Mouse (Mus musculus): ENCODE measurements at regions not wholly inside any gene's neighbourhood (a gene's known extent, or its start where the extent isn't known, plus 50 kb on each side); places are given as distances from the start of the nearest gene placed in this dataset.

DNA sequence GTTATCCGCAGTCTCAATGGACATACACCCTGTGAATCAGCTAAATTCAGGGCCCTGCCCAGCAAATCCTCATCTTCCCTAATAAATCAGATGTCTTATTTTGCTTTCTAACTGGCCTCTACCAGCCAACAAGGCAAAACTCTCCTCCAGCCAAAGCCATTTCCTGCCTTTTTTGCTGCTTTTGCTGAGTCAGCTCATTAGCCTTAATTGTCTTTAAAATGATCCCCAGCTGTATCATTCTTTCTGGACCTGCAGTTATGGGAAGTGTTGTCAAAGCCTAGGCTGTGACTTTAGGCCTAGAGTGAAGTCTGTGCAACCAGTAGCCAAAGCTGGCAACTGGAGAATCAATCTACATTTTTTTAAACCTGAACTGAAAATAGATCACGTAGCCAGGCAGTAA, 81.4 kb downstream of the Mtpn start:
- intact Hi-C loops (cut with DNase I): no loop called here
- no peak for DNase-seq

- intact Hi-C loops (cut with DNase I): no loop called here
- no peak for DNase-seq
These were observed 94.7 kb downstream of the Mtpn start for GRCm38 (mm10) chr6:35445007-35445406.

DNA sequence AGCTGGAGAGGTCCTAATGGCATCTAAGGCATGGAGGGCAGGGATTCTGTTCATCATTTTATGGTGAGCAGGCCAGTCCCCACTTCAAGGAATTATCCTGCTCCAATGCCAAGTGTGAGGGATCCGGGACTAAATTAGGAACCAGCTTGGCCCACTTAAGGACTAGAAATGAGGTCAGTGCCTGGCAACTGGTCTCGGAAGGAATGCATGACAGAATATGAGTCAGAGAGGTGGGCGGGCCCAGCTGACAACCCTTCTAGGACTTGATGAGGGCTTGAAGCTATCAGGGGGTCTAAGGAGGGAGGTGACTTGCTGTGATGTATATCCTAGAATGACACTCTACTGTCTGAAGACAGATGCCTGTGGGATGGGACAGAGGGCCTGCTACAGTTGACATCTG, 100.4 kb upstream of the Fam180a start:
- peak; percentile 16 to 34 for DNase-seq
- intact Hi-C loops (cut with DNase I): no loop called here

DNA sequence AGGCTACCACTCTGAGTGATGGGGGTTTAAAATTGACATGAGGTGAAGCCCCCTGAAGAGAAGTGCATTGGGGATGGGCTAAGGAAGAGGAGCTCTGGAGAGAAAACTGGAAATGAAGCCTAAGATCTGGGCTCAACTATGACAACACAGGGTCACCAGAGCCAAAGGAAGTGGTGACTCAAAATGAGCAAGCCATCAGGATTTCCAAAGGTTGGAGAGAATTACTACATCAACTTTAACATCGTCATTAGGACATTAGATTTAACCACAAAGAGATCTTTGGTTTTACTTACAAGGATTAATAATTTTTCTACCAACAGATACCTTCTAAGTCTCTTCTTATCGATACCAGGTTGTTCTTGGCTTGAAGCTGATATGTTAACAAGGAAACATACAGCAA, 98.6 kb upstream of the Fam180a start:
- no peak for DNase-seq
- intact Hi-C loops (cut with DNase I): no loop called here

- DNase-seq: no peak
- intact Hi-C loops (cut with DNase I): no loop called here
These were observed 95.0 kb upstream of the Fam180a start for GRCm38 (mm10) chr6:35420924-35421323.

DNA sequence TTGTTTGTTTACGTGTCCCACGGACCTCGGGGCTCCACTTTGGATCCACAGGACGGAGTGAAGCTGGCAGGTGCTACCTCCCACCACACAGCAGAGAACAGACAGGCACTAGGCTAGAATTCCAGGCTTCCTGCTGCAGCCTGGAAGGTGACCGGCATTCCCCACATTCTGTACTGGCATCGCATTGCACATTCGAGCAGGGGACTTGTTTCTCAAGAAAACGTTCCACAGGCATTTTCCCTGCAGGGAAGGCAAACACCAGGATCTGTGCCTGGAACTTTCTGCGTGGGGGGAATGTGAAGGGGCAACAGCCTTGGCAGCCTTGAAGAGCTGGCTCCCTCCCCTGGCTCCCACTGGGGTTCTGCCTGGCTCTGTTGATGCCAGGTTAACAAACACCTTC, 79.1 kb upstream of the Fam180a start:
- intact Hi-C loops (cut with DNase I): no loop called here
- DNase-seq: no peak

DNA sequence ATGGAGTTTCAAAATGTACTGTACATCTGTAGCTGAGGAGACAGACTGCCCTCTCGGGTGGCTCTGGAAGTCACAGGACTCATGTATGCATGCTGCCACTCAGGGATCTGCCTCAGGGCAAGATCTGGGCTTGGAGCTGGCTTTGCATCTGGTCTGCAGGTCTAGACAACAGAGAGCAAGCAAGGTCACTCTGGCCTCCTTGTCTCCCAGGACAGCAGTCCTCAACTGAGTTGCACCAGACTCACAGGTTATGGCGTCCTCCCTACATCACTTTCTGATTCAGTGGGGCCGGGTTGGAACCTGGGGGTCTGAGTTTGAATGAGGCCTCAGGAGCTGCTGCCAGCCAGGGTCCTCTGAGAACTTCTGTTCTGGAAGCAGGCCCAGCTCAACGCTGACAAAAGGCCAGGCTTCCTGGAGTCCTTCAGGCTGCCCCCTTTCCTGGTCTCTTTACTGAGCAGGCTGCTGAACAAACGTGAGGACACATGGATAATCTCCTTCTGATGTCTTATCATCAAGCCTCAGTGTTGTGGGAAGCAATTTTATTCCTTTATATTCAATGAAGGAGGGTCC, 77.5 kb upstream of the Fam180a start:
- intact Hi-C loops (cut with DNase I): no loop called here
- DNase-seq: no peak

- no peak for DNase-seq
- intact Hi-C loops (cut with DNase I): no loop called here
These were observed 69.8 kb upstream of the Fam180a start for GRCm38 (mm10) chr6:35395726-35396125.

DNA sequence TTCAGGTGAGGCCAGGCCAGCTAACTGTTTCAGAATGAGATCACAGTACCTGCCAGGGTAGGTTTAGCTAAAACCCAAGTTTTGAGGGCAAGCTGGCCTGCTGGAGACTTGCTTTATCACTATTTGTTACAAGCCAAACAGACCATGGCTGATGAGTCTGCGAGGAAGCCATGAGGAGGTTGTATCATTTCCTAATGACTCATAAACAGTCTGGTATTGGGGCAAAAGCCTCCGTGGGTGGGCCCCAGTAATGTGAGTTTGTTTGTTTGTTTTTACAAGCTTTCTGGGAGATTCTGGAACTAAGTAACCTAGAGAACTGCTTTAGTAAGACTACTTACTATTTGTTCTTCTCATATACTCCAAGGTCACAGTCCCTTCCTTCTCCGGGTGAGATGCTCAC, 62.9 kb upstream of the Fam180a start:
- DNase-seq: no peak
- intact Hi-C loops (cut with DNase I): loop anchor here (10.0 kb wide), 1 partner anchor 176 kb away; no protein-coding TSS in a partner anchor

- intact Hi-C loops (cut with DNase I): loop anchor here (10.0 kb wide), 1 partner anchor 183 kb away; no protein-coding TSS in a partner anchor
- DNase-seq: no peak
These were observed 55.6 kb upstream of the Fam180a start for GRCm38 (mm10) chr6:35381536-35381935.

GRCm38 (mm10) chr6:35380721-35381466, 55.0 kb upstream of the Fam180a start:
- no peak for DNase-seq
- intact Hi-C loops (cut with DNase I): loop anchor here (10.0 kb wide), 1 partner anchor 184 kb away; no protein-coding TSS in a partner anchor

DNA sequence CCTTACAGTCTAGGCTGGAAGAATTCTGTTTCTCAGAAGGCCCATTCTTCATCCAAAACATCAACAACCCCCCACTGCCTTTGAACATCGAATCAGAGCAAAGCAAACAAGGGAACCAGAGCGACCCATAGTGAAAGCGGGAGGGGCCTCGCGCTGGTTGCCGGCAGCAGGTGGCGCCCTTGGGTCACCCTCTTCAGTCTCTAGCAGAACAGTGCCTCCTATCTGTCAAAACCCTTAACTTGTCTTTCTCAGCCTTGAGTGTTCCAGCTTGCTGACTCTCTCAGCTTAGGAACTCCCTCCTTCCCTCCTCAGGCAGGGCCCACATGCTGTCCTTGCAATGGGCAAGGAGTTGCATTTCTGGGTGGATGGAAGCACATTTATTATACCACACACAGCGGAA, 53.9 kb upstream of the Fam180a start:
- peak; percentile 67 to 75 for DNase-seq
- intact Hi-C loops (cut with DNase I): loop anchor here (10.0 kb wide), 2 partner anchors 125 to 185 kb away; no protein-coding TSS in a partner anchor

- intact Hi-C loops (cut with DNase I): loop anchor here (10.0 kb wide), 1 partner anchor 124 kb away; no protein-coding TSS in a partner anchor
- no peak for DNase-seq
These were observed 52.9 kb upstream of the Fam180a start for GRCm38 (mm10) chr6:35378851-35379250.

- no peak for DNase-seq
- intact Hi-C loops (cut with DNase I): loop anchor here (10.0 kb wide), 1 partner anchor 123 kb away; no protein-coding TSS in a partner anchor
These were observed 51.6 kb upstream of the Fam180a start for GRCm38 (mm10) chr6:35377535-35377934.

DNA sequence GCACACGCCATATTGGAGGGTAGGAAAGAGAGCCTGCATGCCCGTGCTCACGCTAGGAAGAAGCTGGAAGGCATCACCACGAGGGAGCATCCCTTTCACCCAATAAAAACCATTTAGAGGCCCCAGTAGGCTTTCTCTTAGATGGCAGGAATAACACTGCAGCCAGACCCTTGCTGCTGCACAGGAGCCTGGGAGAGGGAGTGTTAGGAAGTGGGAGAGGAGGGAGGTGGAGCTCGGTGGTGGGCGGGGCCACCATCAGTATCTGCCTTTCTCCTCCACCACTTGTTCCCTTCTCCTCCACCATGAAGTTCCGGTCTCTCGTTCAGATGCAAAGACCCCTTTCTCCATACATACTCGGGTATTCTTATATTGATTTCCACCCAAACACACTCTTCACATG, 50.6 kb upstream of the Fam180a start:
- no peak for DNase-seq
- intact Hi-C loops (cut with DNase I): loop anchor here (10.0 kb wide), 1 partner anchor 122 kb away; no protein-coding TSS in a partner anchor
